Mouse (Mus musculus): ENCODE results near the gene 2610507B11Rik. TPM values are rescaled to one million over a fixed set of nuclear protein-coding genes. Genes with fewer than 3 reads are reported as not detected.

2610507B11Rik gene
- polyA plus RNA-seq, 1 experiment from 2014 or later, result 59.9 TPM

GRCm38 (mm10) chr11:78256618-78257017 lies 4.9 kb upstream of the 2610507B11Rik start:
- Histone ChIP-seq H3K4me2 (replicated peaks; ENCODE audit: low read depth, low read length) (no peak overlapping the region), H3K9me3 (ENCODE audit: low read length) (no peaks in the 10 kb centered on the region), H3K27me3 (replicated peaks; ENCODE audit: insufficient read depth, low read length) (no peaks in the 10 kb centered on the region), H3K4me3 (ENCODE audit: low read depth, low read length) (no peak overlapping the region), H3K4me1 (ENCODE audit: insufficient read depth, low read depth, low read length) (no peaks in the 10 kb centered on the region), H3K36me3 (ENCODE audit: insufficient read depth, low read length) (peaks cover 4% of the 10 kb centered on the region; the same call in 1 of the 2 replicates), H3K9ac (replicated peaks; ENCODE audit: low read depth) (no peak overlapping the region), H3K27ac (ENCODE audit: low read length) (no peak overlapping the region)
- WGBS, result no CpG with 5 or more reads among the region's 1 CpGs
- DNase-seq (ENCODE audit: low spot score), result peak; percentile 21
- TF ChIP-seq CTCF (IDR thresholded peaks at IDR 0.05) (peak; percentile 49), EP300 (IDR thresholded peaks at IDR 0.05) (no peak)
- ATAC-seq, result no peak

DNA sequence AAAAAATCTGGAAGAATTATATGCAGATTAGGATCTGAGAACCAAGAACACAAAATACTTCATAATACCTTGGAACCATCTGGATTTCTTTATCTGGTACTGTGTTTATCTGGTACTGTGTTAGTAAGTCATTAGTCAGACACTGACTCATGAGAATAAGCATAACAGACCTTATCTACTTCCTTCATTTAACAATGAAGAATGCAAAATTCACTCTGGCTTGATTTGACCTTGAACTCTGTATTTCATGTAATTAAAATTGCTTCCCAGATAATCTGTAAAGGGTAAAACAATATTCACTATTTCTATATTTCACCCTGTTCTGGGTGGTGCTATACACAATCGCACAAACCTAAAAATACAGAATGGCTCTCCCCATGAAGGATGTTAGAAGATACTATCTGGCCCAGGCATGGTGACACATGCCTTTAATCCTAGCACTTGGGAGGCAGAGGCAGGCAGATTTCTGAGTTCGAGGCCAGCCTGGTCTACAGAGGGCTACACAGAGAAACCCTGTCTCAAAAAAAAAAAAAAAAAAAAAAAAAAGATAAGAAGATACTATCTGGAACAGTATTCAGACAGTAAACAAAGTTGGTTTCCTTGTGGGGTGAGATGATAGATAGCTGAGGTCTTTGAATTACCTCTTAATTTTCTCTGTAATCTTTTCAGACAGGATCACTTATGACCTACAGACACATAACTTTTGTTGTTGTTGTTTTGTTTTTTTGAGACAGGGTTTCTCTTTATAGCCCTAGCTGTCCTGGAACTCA lies 878 bp upstream of the 2610507B11Rik start:
- peak overlapping the region; percentile 89; the same call in 1 of the 2 replicates for H3K4me3 ChIP-seq (ENCODE audit: low read depth, low read length)
- TF ChIP-seq EP300 (IDR thresholded peaks at IDR 0.05) (no peak), CTCF (IDR thresholded peaks at IDR 0.05) (no peak)
- H3K9ac ChIP-seq (replicated peaks; ENCODE audit: low read depth), result no peak overlapping the region
- 0 out of 2 replicates have a peak overlapping the region, but pooled peaks have one; percentile 30 for H3K4me2 ChIP-seq (replicated peaks; ENCODE audit: low read depth, low read length)
- peaks cover 15% of the 10 kb centered on the region; the same call in 1 of the 2 replicates for H3K36me3 ChIP-seq (ENCODE audit: insufficient read depth, low read length)
- no peaks in the 10 kb centered on the region for H3K27me3 ChIP-seq (replicated peaks; ENCODE audit: insufficient read depth, low read length)
- no peaks in the 10 kb centered on the region for H3K9me3 ChIP-seq (ENCODE audit: low read length)
- H3K27ac ChIP-seq (ENCODE audit: low read length), result no peak overlapping the region
- ATAC-seq, result no peak
- 79% methylated on average over 2 of the region's 2 CpGs for WGBS
- no peaks in the 10 kb centered on the region for H3K4me1 ChIP-seq (ENCODE audit: insufficient read depth, low read depth, low read length)
- peak; percentile 40 for DNase-seq (ENCODE audit: low spot score)

DNA sequence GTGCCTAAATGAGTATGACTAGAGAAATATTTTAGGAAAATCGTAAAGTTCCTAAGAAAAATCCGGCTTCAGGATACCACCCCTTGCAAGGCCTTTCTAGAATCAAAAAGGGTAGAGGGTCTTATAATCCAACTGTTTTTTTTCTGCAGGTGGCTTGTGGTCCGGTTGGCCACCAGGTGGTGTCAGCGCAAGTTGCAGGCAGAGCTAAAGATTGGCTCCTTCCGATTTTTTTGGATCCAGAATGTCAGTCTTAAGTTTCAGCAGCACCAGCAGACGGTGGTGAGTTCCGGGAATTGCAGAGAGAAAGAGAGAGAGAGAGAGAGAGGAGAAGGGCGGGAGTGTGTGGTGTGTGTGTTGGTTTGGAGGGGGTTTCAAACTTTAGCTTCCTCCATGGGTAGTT lies 998 bp downstream of the 2610507B11Rik start:
- H3K36me3 ChIP-seq (ENCODE audit: insufficient read depth, low read length), result peaks cover 29% of the 10 kb centered on the region; the same call in 1 of the 2 replicates
- TF ChIP-seq CTCF (IDR thresholded peaks at IDR 0.05) (peak; percentile 78), EP300 (IDR thresholded peaks at IDR 0.05) (no peak)
- H3K9me3 ChIP-seq (ENCODE audit: low read length), result no peaks in the 10 kb centered on the region
- peak overlapping the region; percentile 84 for H3K4me2 ChIP-seq (replicated peaks; ENCODE audit: low read depth, low read length)
- H3K27me3 ChIP-seq (replicated peaks; ENCODE audit: insufficient read depth, low read length), result no peaks in the 10 kb centered on the region
- WGBS, result 5% methylated on average over 8 of the region's 8 CpGs
- H3K9ac ChIP-seq (replicated peaks; ENCODE audit: low read depth), result no peak overlapping the region; the same call in 1 of the 2 replicates
- no peaks in the 10 kb centered on the region for H3K4me1 ChIP-seq (ENCODE audit: insufficient read depth, low read depth, low read length)
- ATAC-seq (no peak), DNase-seq (ENCODE audit: low spot score) (peak; percentile 91)
- peak overlapping the region; percentile 89 for H3K4me3 ChIP-seq (ENCODE audit: low read depth, low read length)
- no peak overlapping the region; the same call in 1 of the 2 replicates for H3K27ac ChIP-seq (ENCODE audit: low read length)

DNA sequence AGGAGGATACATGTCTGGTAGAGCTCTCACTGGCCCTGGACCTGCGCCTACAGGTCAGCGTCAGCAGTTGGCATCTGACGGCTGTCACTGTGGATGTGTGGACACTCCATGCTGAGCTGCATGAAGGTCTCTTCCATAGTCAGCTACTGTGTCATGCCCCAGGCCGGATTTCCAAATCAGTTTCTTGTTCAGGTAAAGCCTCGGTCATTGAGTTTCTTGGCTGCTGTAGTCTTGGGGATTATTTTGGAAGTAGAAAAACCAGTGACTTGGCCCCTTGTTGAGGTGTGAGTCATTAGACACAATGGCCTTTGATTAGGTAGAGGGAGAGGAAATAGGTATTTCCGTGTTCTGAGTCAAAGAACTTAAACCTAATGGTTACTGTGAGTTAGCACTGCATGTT lies 4.0 kb downstream of the 2610507B11Rik start:
- WGBS, result 88% methylated on average over 6 of the region's 6 CpGs
- H3K9me3 ChIP-seq (ENCODE audit: low read length), result no peaks in the 10 kb centered on the region
- no peak for DNase-seq (ENCODE audit: low spot score)
- H3K4me2 ChIP-seq (replicated peaks; ENCODE audit: low read depth, low read length), result no peak overlapping the region
- H3K4me3 ChIP-seq (ENCODE audit: low read depth, low read length), result no peak overlapping the region
- no peak overlapping the region for H3K27ac ChIP-seq (ENCODE audit: low read length)
- ATAC-seq, result no peak
- no peak overlapping the region for H3K9ac ChIP-seq (replicated peaks; ENCODE audit: low read depth)
- no peaks in the 10 kb centered on the region for H3K4me1 ChIP-seq (ENCODE audit: insufficient read depth, low read depth, low read length)
- TF ChIP-seq CTCF (IDR thresholded peaks at IDR 0.05) (no peak), EP300 (IDR thresholded peaks at IDR 0.05) (no peak)
- H3K27me3 ChIP-seq (replicated peaks; ENCODE audit: insufficient read depth, low read length), result no peaks in the 10 kb centered on the region
- peaks cover 47% of the 10 kb centered on the region; the same call in 1 of the 2 replicates for H3K36me3 ChIP-seq (ENCODE audit: insufficient read depth, low read length)

- WGBS, result 85% methylated on average over 13 of the region's 13 CpGs
- Histone ChIP-seq H3K36me3 (ENCODE audit: insufficient read depth, low read length) (peaks cover 56% of the 10 kb centered on the region), H3K4me2 (replicated peaks; ENCODE audit: low read depth, low read length) (no peak overlapping the region), H3K9me3 (ENCODE audit: low read length) (no peaks in the 10 kb centered on the region), H3K4me3 (ENCODE audit: low read depth, low read length) (no peak overlapping the region), H3K27ac (ENCODE audit: low read length) (no peak overlapping the region), H3K4me1 (ENCODE audit: insufficient read depth, low read depth, low read length) (no peaks in the 10 kb centered on the region), H3K27me3 (replicated peaks; ENCODE audit: insufficient read depth, low read length) (no peaks in the 10 kb centered on the region), H3K9ac (replicated peaks; ENCODE audit: low read depth) (no peak overlapping the region)
- DNase-seq (ENCODE audit: low spot score) (no peak), ATAC-seq (no peak)
- no peak for TF ChIP-seq CTCF (IDR thresholded peaks at IDR 0.05)
- TF ChIP-seq EP300 (IDR thresholded peaks at IDR 0.05), result no peak
These were observed 10.4 kb downstream of the 2610507B11Rik start for GRCm38 (mm10) chr11:78271986-78272385.

GRCm38 (mm10) chr11:78275596-78275995 lies 14.0 kb downstream of the 2610507B11Rik start:
- no peak overlapping the region for H3K4me3 ChIP-seq (ENCODE audit: low read depth, low read length)
- TF ChIP-seq EP300 (IDR thresholded peaks at IDR 0.05), result no peak
- no peak for TF ChIP-seq CTCF (IDR thresholded peaks at IDR 0.05)
- no peak overlapping the region for H3K4me2 ChIP-seq (replicated peaks; ENCODE audit: low read depth, low read length)
- H3K4me1 ChIP-seq (ENCODE audit: insufficient read depth, low read depth, low read length), result no peaks in the 10 kb centered on the region
- no peaks in the 10 kb centered on the region for H3K9me3 ChIP-seq (ENCODE audit: low read length)
- H3K27ac ChIP-seq (ENCODE audit: low read length), result no peak overlapping the region
- no peak for ATAC-seq
- H3K27me3 ChIP-seq (replicated peaks; ENCODE audit: insufficient read depth, low read length), result no peaks in the 10 kb centered on the region
- no peak for DNase-seq (ENCODE audit: low spot score)
- 88% methylated on average over 1 of the region's 1 CpGs for whole genome bisulfite sequencing
- no peak overlapping the region for H3K9ac ChIP-seq (replicated peaks; ENCODE audit: low read depth)
- H3K36me3 ChIP-seq (ENCODE audit: insufficient read depth, low read length), result peaks cover 66% of the 10 kb centered on the region
